Mouse (Mus musculus): ENCODE measurements at regions not wholly inside any gene's neighbourhood (a gene's known extent, or its start where the extent isn't known, plus 50 kb on each side); places are given as distances from the start of the nearest gene placed in this dataset.
A peak's percentile ranks its signal among the peaks of the same experiment; 100 is the strongest.

DNA sequence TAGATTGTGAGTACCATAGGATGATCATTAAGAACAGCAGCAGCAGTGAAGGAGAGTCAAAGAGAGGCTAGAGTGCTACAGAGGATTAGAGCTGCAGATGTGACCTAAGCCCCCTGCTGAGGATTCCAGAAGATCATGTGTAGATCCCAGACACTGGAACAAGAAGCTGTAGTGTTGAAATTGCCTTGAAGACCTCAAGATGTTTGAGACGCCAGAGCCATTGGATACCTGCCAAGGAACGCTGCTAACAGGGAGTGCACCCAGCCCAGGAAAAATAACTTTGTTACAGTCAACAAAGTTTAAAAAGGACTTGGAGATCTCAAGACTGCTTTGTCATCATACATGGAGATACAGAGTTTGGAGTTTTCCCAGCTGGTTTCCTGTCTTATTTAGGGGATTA, 955.0 kb upstream of the Pcdh10 start:
- ATAC-seq (ENCODE audit: insufficient read depth) (peak; percentile 66; the same call in 1 of the 2 replicates), DNase-seq (peak; percentile 79)
- Histone ChIP-seq H3K4me1 (ENCODE audit: insufficient read depth) (no peaks in the 10 kb centered on the region), H3K9ac (no peak overlapping the region), H3K27ac (ENCODE audit: low read depth) (no peak overlapping the region), H3K4me3 (ENCODE audit: low read depth, low read length) (no peak overlapping the region), H3K9me3 (ENCODE audit: low read depth, low read length) (no peaks in the 10 kb centered on the region), H3K4me2 (no peak overlapping the region), H3K27me3 (ENCODE audit: insufficient read depth, low read length) (no peaks in the 10 kb centered on the region), H3K36me3 (ENCODE audit: insufficient read depth) (no peaks in the 10 kb centered on the region)
- 30% methylated on average over 2 of the region's 2 CpGs for WGBS
- no peak for TF ChIP-seq CTCF (IDR thresholded peaks at IDR 0.05; ENCODE audit: low read depth)

DNA sequence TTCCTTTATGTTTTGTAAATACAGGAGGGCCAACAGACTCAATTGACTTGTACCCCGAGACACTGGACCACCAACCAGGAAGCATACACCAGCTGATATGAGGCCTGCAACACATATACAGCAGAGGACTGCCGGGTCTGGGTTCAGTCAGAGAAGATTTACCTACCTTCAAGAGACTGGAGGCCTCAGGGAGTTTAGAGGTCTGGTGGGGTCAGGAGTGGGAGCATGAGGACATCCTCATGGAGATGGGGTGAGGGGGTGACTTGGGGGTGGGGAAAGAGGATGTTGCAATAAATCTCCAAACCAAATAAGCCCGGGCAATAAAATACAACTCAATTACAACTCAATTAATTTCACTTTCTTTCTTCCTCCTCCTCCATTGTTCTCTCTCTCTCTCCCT, 910.1 kb upstream of the Pcdh10 start:
- whole genome bisulfite sequencing, result 72% methylated on average over 3 of the region's 3 CpGs
- Histone ChIP-seq H3K9me3 (ENCODE audit: low read depth, low read length) (no peaks in the 10 kb centered on the region), H3K4me1 (ENCODE audit: insufficient read depth) (no peaks in the 10 kb centered on the region), H3K9ac (no peak overlapping the region), H3K4me2 (no peak overlapping the region), H3K27me3 (ENCODE audit: insufficient read depth, low read length) (no peaks in the 10 kb centered on the region), H3K4me3 (ENCODE audit: low read depth, low read length) (no peak overlapping the region), H3K36me3 (ENCODE audit: insufficient read depth) (no peaks in the 10 kb centered on the region), H3K27ac (ENCODE audit: low read depth) (no peak overlapping the region)
- ATAC-seq (ENCODE audit: insufficient read depth) (no peak), DNase-seq (no peak)
- no peak for TF ChIP-seq CTCF (IDR thresholded peaks at IDR 0.05; ENCODE audit: low read depth)
